Mouse (Mus musculus) neural tube, embryonic 12.5 days (tissue): ENCODE measurements around the gene Nhsl1. TPM values are rescaled to one million over a fixed set of nuclear protein-coding genes. Genes with fewer than 3 reads are reported as not detected.

Experiments used
- ATAC-seq: fragments of 200-750 bp; cut with Nextera tagmentation; 2 replicates; pipeline ENCODE4 v1.8.0; 2017; ENCODE audit warnings: low read depth, mild to moderate bottlenecking, moderate TSS enrichment, moderate library complexity; ENCODE audit not compliant: low FRiP score
- H3K27ac ChIP-seq: fragments of 300-500 bp; sonication (generic); 2 replicates; pipeline ENCODE4 v1.5.1; 2016
- H3K27me3 ChIP-seq: fragments of 300-500 bp; sonication (generic); replicated peaks from 2 replicates; pipeline ENCODE4 v1.6.1; 2016; ENCODE audit warnings: mild to moderate bottlenecking
- H3K36me3 ChIP-seq: fragments of 300-500 bp; sonication (generic); 2 replicates; pipeline ENCODE4 v1.6.1; 2016; ENCODE audit warnings: mild to moderate bottlenecking
- H3K4me1 ChIP-seq: fragments of 300-500 bp; sonication (generic); 2 replicates; pipeline ENCODE4 v1.6.1; 2016
- H3K4me2 ChIP-seq: fragments of 300-500 bp; sonication (generic); replicated peaks from 2 replicates; pipeline ENCODE4 v1.6.1; 2016; ENCODE audit warnings: mild to moderate bottlenecking
- H3K4me3 ChIP-seq: fragments of 300-500 bp; sonication (generic); 2 replicates; pipeline ENCODE4 v1.5.1; 2016
- H3K9ac ChIP-seq: fragments of 300-500 bp; sonication (generic); 2 replicates; pipeline ENCODE4 v1.6.1; 2016; ENCODE audit warnings: mild to moderate bottlenecking
- H3K9me3 ChIP-seq: fragments of 300-500 bp; sonication (generic); 2 replicates; pipeline ENCODE4 v1.6.1; 2016; ENCODE audit warnings: mild to moderate bottlenecking
- WGBS: fragments of 180-500 bp; shearing (Covaris S2); methylation state at CpG from one replicate; pipeline ENCODE4 v1.1.7; 2016; 5-methylcytosine and 5-hydroxymethylcytosine counted together
- polyA plus RNA-seq: library from polyadenylated mRNA; unstranded; fragments of >200 nt; fragmentation: Nextera tagmentation; extraction: Ambion mirVana; gene quantifications from 2 replicates; pipeline ENCODE4 v1.2.1, GENCODE M21; 2016

The Nhsl1 gene
- 18.9 and 20.3 TPM in 2 replicates for polyA plus RNA-seq

DNA sequence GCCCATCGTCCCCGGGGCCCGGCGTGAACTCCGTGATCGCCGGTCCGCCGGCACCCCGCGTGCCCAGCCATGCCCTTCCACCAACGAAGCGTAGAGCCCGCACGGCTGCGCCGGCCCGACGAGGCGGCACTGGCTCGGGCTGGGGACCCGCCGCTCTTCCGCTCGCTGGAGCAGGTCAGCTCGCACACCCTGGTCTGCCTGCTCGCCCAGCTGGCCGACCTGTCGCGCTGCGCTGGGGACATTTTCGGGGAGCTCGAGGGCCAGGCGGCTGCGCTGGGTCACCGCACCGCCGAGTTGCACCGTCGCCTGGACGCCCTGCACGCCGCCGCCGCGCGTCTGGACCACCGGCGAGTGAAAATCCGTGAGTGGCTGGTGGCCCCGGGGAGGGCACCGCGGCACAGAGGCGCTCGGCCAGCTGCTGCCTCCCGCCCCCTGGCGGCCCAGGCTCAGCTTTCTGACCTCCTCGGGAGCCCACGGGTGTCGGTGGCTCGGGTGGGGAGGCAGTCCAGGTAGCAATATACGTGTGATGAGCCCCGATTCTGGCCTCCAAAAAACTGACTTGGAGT lies at the start of gene Nhsl1:
Nhsl1 (plus strand) TSS at position 70 of the 566 bp plus-strand sequence.
- Histone ChIP-seq H3K36me3 (no peaks in the 10 kb centered on the region), H3K27ac (no peak within 1 kb of the TSS), H3K4me2 (peak within 1 kb of the TSS; percentile 90), H3K9ac (peak within 1 kb of the TSS; percentile 86), H3K4me1 (peaks cover 15% of the 10 kb centered on the region), H3K9me3 (no peaks in the 10 kb centered on the region), H3K4me3 (peak within 1 kb of the TSS; percentile 81), H3K27me3 (no peaks in the 10 kb centered on the region)
- ATAC-seq: peak; percentile 89
- WGBS: under 1% methylated on average over 63 of the region's 63 CpGs

DNA sequence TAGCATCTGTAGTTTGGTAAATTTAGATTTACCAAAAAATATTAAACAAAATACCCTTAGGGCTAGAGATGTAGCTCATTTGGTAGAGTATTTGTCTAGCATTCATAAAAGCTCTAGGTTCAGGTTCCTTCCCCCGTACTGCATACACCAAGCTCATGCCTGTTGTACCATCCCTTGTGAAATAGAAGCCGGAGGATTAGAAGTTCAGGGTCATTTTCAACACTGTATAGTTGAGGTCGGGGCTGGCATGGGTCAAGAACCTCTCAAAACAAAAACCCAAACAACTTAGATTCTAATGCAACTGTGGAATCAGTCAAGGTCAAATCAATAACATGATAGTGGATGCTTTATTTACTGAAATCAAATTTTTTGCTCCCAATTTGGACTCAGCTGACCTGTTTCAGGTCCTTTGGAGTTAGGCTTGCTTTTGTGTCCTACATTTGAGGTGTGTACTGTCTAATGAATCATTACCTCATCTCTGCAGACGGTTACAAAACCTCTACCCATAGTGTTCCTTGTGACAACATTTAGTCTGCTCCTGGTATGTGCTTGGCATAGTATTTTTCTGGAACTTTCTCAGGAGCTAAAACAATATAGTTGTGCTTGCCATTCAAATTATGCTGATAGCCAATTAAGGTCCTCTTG lies 42.6 kb upstream of the Nhsl1 start:
- 84% methylated on average over 4 of the region's 4 CpGs for WGBS
- Histone ChIP-seq H3K4me3 (no peak overlapping the region), H3K4me1 (no peaks in the 10 kb centered on the region), H3K9me3 (peaks cover 1% of the 10 kb centered on the region; the same call in 1 of the 2 replicates), H3K9ac (no peak overlapping the region), H3K36me3 (no peaks in the 10 kb centered on the region), H3K4me2 (no peak overlapping the region), H3K27me3 (no peaks in the 10 kb centered on the region), H3K27ac (no peak overlapping the region)
- no peak for ATAC-seq

DNA sequence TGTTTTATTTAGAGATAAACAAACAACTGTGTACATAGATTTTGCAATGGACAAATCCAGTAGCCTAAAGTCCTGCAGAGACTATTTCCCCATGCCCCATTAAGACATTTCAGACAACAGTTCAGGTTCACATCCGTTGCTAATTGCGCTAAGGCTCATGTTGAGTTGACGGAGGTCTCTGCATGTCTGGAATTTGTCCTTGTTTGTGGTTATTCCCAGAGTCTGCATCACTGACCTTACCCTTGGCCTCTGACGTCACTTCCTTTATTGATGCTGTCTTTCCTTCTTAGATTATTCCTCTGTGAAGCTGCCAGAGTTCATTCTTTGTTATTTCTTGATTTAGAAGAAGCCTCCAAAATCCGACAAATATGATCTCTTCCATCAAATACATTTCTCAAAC lies 34.8 kb upstream of the Nhsl1 start:
- Histone ChIP-seq H3K27ac (no peak overlapping the region), H3K36me3 (no peaks in the 10 kb centered on the region), H3K9ac (no peak overlapping the region), H3K4me1 (no peaks in the 10 kb centered on the region), H3K9me3 (no peaks in the 10 kb centered on the region), H3K27me3 (no peaks in the 10 kb centered on the region), H3K4me3 (no peak overlapping the region), H3K4me2 (no peak overlapping the region)
- 92% methylated on average over 5 of the region's 5 CpGs for WGBS
- ATAC-seq: no peak

DNA sequence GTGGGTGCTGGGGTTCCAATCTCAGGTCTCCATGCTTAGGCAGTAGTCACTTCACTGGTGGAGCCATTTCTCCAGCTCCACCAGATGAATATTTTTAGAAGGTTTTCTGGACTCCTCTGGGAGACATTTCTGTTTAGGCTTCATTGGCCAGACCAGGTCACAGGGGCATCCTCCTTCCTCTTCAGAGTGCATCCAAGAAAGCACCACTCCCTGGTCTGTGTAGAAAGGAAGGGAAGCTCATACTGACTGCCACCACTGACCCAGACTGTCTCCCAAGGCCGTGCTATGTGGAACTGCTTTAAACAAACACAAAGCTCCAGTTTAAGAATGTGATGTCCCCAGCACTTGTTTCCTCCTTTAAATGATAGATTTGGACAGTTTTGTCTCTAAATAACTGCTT lies 29.3 kb upstream of the Nhsl1 start:
- no peak for ATAC-seq

DNA sequence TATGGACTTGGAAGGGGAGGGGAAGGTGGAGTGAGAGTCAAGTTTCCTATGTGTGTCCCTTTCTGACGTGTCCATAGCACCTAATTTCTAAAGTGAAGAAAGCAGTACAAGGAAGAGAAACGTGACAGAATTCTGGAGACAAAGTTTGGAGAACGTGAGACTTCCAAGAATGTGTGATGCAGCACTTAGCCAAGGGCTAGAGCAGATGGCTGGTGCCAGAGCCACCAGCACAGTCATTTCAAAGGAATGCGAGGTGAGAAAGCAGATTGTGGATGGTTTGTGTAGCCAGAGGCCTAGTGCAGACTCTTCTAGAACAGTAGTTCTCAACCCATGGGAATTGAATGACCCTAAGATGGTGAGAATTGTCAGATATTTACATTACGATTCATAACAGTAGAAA lies 13.7 kb upstream of the Nhsl1 start:
- no peaks in the 10 kb centered on the region for H3K36me3 ChIP-seq
- H3K4me2 ChIP-seq: no peak overlapping the region
- 86% methylated on average over 5 of the region's 5 CpGs for WGBS
- no peaks in the 10 kb centered on the region for H3K9me3 ChIP-seq
- H3K4me1 ChIP-seq: no peaks in the 10 kb centered on the region
- H3K4me3 ChIP-seq: no peak overlapping the region
- no peak overlapping the region for H3K9ac ChIP-seq
- no peaks in the 10 kb centered on the region for H3K27me3 ChIP-seq
- ATAC-seq: no peak
- H3K27ac ChIP-seq: no peak overlapping the region

More for the DNA sequence above, 29.3 kb upstream of the Nhsl1 start:
- WGBS: 74% methylated on average over 1 of the region's 1 CpGs
- Histone ChIP-seq H3K36me3 (no peaks in the 10 kb centered on the region), H3K4me3 (no peak overlapping the region), H3K27me3 (no peaks in the 10 kb centered on the region), H3K4me2 (no peak overlapping the region), H3K9ac (no peak overlapping the region), H3K4me1 (no peaks in the 10 kb centered on the region), H3K9me3 (no peaks in the 10 kb centered on the region), H3K27ac (no peak overlapping the region)

- Histone ChIP-seq H3K27me3 (no peaks in the 10 kb centered on the region), H3K9ac (no peak overlapping the region), H3K4me1 (peaks cover 15% of the 10 kb centered on the region), H3K4me3 (no peak overlapping the region), H3K27ac (no peak overlapping the region), H3K4me2 (no peak overlapping the region), H3K36me3 (no peaks in the 10 kb centered on the region), H3K9me3 (no peaks in the 10 kb centered on the region)
- ATAC-seq: no peak
- 85% methylated on average over 1 of the region's 1 CpGs for WGBS
Measured at GRCm38 (mm10) chr10:18315071-18315470, 3.7 kb upstream of the Nhsl1 start.

DNA sequence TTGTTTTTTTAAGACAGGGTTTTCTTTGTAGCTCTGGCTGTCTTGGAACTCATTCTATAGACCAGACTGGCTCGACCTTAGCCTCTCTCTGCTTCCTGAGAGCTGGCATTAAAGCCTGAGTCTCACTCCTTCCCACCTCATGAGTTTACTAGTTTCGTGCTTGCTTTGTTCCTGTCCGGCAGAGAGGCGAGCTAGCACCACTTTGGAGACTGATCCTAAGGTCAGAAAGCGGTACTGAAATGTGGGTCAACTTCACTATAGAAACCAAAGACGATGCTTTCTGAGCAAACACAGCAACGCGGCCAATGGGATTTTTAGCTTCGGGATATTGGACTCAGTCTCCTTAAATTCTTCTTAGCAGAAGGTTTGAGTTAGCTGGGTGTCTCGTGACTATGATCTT lies 1.3 kb upstream of the Nhsl1 start:
- peaks cover 15% of the 10 kb centered on the region for H3K4me1 ChIP-seq
- no peak overlapping the region for H3K4me3 ChIP-seq
- H3K27me3 ChIP-seq: no peaks in the 10 kb centered on the region
- no peak overlapping the region for H3K9ac ChIP-seq
- H3K9me3 ChIP-seq: no peaks in the 10 kb centered on the region
- no peaks in the 10 kb centered on the region for H3K36me3 ChIP-seq
- H3K27ac ChIP-seq: no peak overlapping the region
- WGBS: 46% methylated on average over 10 of the region's 10 CpGs
- peak overlapping the region; percentile 90 for H3K4me2 ChIP-seq
- ATAC-seq: no peak

DNA sequence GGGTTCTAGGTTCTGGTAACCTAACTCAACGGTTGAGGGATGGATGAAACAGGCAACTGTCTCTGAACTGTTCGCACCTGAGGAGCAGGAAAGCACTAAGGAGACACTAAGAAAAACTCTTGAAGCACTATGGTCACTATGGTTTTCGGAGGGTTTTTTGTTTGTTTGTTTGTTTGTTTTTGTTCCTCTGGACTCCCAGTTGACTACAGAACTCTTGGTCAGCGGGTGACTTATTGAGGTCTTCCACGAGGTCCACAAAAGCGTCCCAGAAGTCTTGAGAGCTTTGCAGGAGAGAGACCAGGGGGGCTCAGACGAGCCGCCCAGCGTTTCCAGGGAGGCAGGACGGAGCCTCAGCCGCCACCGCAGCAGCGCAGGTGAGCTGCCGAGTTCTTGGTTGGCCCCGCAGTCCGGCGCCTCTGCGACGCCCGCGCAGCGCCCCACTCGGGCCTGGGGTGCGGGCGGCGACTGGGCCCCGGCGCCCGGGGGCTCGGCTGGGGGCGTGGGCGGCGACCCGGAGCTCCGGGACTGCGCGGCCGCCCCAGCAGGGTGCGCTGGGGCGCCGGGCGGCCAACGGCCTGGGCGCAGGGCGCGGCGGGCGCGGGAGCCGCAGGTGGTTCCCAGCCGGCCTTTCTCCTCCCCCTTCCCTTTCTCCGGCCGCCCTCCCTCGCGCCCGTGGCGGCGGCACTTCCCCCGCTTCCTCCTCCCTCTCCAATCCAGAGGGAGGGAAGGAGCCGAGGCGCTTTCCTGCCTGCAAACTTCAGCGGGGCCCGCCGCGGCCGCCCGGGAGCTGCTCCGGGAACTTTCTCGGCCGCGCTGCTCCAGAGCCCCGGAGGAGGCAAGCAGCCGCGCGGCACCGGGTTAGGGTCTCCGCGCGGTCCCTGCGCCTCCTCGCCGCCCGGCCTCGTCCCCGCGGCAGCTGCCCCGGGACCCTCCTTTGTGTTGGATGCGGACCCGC lies 547 bp upstream of the Nhsl1 start:
- WGBS: 2% methylated on average over 80 of the region's 89 CpGs
- H3K4me3 ChIP-seq: peak overlapping the region; percentile 81
- H3K36me3 ChIP-seq: no peaks in the 10 kb centered on the region
- peak; percentile 78 for ATAC-seq
- H3K9ac ChIP-seq: peak overlapping the region; percentile 86
- H3K27ac ChIP-seq: no peak overlapping the region
- no peaks in the 10 kb centered on the region for H3K27me3 ChIP-seq
- H3K9me3 ChIP-seq: no peaks in the 10 kb centered on the region
- H3K4me1 ChIP-seq: peaks cover 15% of the 10 kb centered on the region
- H3K4me2 ChIP-seq: peak overlapping the region; percentile 90

- peak overlapping the region; percentile 86; the same call in 1 of the 2 replicates for H3K9ac ChIP-seq
- ATAC-seq: no peak
Measured at GRCm38 (mm10) chr10:18319691-18320090, 906 bp downstream of the Nhsl1 start.

DNA sequence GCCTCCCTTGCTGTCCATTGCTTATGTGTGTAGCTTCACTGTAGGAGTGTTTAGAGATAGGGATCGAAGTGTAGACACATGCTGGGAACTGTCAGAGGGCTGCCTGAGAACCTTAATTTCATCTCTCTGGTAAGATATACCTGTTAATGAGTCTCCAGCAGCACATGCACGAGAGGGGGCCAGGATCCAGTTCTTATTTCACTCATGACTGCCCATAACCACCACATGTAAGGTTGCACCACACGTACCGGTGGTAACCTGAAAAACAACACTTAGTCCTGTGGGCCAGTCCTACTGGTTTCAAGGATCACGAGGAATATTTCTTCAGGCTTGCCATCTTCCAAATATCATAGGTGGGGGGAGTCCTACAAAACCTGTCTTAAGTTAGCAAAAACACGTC lies 3.1 kb downstream of the Nhsl1 start:
- H3K9me3 ChIP-seq: no peaks in the 10 kb centered on the region
- no peak for ATAC-seq
- H3K27me3 ChIP-seq: no peaks in the 10 kb centered on the region
- H3K4me2 ChIP-seq: no peak overlapping the region
- no peak overlapping the region for H3K9ac ChIP-seq
- no peak overlapping the region for H3K27ac ChIP-seq
- WGBS: 90% methylated on average over 6 of the region's 6 CpGs
- peaks cover 15% of the 10 kb centered on the region for H3K4me1 ChIP-seq
- H3K36me3 ChIP-seq: no peaks in the 10 kb centered on the region
- H3K4me3 ChIP-seq: no peak overlapping the region

More at GRCm38 (mm10) chr10:18319691-18320090, 906 bp downstream of the Nhsl1 start:
- H3K4me1 ChIP-seq: peaks cover 15% of the 10 kb centered on the region
- no peaks in the 10 kb centered on the region for H3K36me3 ChIP-seq
- no peaks in the 10 kb centered on the region for H3K9me3 ChIP-seq
- 24% methylated on average over 4 of the region's 4 CpGs for WGBS
- H3K4me2 ChIP-seq: peak overlapping the region; percentile 90
- peak overlapping the region; percentile 81 for H3K4me3 ChIP-seq
- no peak overlapping the region for H3K27ac ChIP-seq
- H3K27me3 ChIP-seq: no peaks in the 10 kb centered on the region

GRCm38 (mm10) chr10:18323701-18324100 lies 4.9 kb downstream of the Nhsl1 start:
- Histone ChIP-seq H3K27me3 (no peaks in the 10 kb centered on the region), H3K27ac (no peak overlapping the region), H3K4me2 (no peak overlapping the region), H3K9me3 (no peaks in the 10 kb centered on the region), H3K9ac (no peak overlapping the region), H3K4me3 (no peak overlapping the region), H3K36me3 (no peaks in the 10 kb centered on the region), H3K4me1 (peaks cover 14% of the 10 kb centered on the region)
- 34% methylated on average over 4 of the region's 4 CpGs for WGBS
- no peak for ATAC-seq

GRCm38 (mm10) chr10:18328331-18328908 lies 9.6 kb downstream of the Nhsl1 start:
- Histone ChIP-seq H3K27me3 (no peaks in the 10 kb centered on the region), H3K27ac (no peak overlapping the region), H3K9ac (no peak overlapping the region), H3K4me1 (peaks cover 16% of the 10 kb centered on the region), H3K36me3 (no peaks in the 10 kb centered on the region), H3K4me3 (no peak overlapping the region), H3K4me2 (peak overlapping the region; percentile 71; the same call in 1 of the 2 replicates), H3K9me3 (no peaks in the 10 kb centered on the region)
- 0 out of 2 replicates have a peak, but pooled peaks have one; percentile 18 for ATAC-seq
- WGBS: 63% methylated on average over 5 of the region's 5 CpGs
